Mouse (Mus musculus) cerebellum, adult 2 months (tissue): ENCODE measurements at regions not wholly inside any gene's neighbourhood (a gene's known extent, or its start where the extent isn't known, plus 50 kb on each side); places are given as distances from the start of the nearest gene placed in this dataset.

Experiments
- CTCF ChIP-seq: fragments of 200-500 bp; IDR thresholded peaks from 2 replicates; pipeline ENCODE4 v1.5.1; 2011; ENCODE audit warnings: low read depth, mild to moderate bottlenecking, control low read depth, low read length, moderate library complexity, borderline replicate concordance; ENCODE audit not compliant: insufficient read depth
- POLR2A ChIP-seq: fragments of 200-500 bp; IDR thresholded peaks from 2 replicates; pipeline ENCODE4 v1.6.1; 2011; ENCODE audit warnings: low read length, control low read depth, borderline replicate concordance; ENCODE audit not compliant: insufficient read depth

DNA sequence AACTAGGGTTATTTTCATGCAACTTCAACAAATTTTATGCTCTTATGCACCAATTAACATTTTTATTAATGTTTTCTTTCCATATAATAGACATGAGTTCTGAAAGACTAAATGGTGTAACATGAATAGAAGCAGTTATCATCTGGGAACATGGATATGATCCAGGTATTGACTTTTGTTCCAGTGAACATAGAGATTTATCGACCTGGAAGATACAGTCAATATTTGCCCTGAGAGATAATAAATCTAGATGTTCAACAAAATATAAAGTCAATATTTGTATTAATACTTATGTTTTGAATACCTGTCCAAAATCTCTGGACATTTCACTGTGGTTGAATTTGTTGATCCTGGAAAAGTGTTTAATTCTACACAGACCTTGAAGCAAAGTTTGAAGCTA lies 653.9 kb downstream of the Nup35 start:
- TF ChIP-seq CTCF (no peak), POLR2A (no peak)
